Mouse (Mus musculus): ENCODE results near the gene Gfer. TPM values are rescaled to one million over a fixed set of nuclear protein-coding genes. Genes with fewer than 3 reads are reported as not detected.
"Not testable (repeated sequence)": the region's sequence is repeated elsewhere in the genome, so short reads cannot be mapped to it uniquely, and the experiment has no call there.

Gene Gfer
- polyA plus RNA-seq, 1 experiment: 29.8 TPM

DNA sequence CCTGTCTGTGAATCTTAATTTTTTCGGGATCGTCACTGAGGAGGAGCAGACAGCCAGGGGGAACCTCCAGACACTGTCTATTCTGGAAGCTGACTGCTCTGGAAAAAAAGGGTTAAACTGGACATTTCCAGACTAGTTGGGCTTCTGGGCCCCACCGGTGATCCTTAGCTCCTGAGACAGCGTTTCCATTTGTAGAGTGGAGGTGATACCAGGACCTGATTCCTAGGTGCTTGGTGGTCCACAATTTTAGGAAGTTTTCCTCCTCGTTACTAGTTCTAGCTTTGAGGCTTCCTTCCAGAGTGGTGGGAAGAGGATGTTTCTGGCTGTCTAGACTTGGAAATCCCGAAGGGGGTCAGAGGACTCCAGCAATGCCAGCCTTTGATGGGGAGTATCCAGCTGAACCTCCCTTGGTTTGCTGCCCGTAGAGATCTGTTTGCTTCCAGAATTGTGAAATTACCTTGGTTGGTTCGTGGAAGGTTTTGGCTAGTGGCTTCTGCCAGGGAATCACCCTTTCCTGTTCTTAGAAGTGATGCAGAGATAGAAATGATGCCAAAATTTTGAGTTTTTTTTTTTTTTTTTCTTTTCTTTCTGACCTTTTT is 25.6 kb downstream of the Gfer start:
- TF ChIP-seq CTCF (conservative IDR thresholded peaks at IDR 0.05; ENCODE audit: insufficient read depth, insufficient read length, low read depth, low read length): no peak
- no peak for TF ChIP-seq POLR2A (IDR thresholded peaks at IDR 0.05; ENCODE audit: low read depth, low read length)

DNA sequence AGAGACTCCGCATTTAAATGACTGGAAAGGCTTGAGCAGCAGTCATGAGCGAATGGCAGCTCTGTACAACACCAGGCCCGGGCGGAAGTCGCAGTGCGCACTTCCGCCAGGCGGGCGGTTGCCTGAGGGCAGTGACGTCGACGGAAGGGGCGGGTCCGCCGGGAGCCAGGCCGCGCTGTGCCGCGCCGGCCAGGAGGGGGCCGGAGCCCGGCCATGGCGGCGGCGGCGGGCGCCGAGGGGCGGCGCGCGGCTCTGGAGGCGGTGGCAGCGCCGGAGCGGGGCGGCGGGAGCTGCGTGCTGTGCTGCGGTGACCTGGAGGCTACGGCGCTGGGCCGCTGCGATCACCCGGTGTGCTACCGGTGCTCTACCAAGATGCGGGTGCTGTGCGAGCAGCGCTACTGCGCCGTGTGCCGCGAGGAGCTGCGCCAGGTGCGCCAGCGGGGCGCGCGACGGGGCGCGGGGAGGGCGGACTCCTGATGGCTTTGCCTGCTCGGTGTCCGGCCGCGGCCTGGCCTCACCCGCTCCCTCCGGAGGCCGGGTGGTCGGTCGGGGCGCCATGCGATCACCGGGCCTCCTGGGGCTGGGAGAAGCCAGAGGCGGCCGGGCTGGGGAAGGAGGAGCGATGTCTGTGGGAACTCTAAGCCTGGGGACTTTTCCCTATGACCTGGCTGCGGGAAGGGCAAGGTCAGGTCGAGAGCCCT is 26.3 kb downstream of the Gfer start, which contains the start of gene Zfp598:
Gene Zfp598, plus strand, starts transcription at position 143 of the 701 bp plus-strand sequence.
- DNase-seq: peak; percentile 97
- Histone ChIP-seq H3K36me3 (ENCODE audit: control insufficient read depth, insufficient read depth, low read length) (no peaks in the 10 kb centered on the region), H3K27ac (ENCODE audit: insufficient read depth, low read depth, low read length) (peak within 1 kb of the TSS; percentile 48), H3K4me3 (ENCODE audit: insufficient read depth, low read depth, low read length) (peak within 1 kb of the TSS; percentile 95), H3K4me1 (ENCODE audit: control insufficient read depth, insufficient read depth, low read length) (peaks cover 14% of the 10 kb centered on the region), H3K27me3 (replicated peaks; ENCODE audit: control insufficient read depth, insufficient read depth, low read length) (no peaks in the 10 kb centered on the region)
- TF ChIP-seq CTCF (conservative IDR thresholded peaks at IDR 0.05; ENCODE audit: insufficient read depth, insufficient read length, low read depth, low read length): peak; percentile 19; the same call in 1 of the 2 replicates
- peak; percentile 12 for TF ChIP-seq POLR2A (IDR thresholded peaks at IDR 0.05; ENCODE audit: low read depth, low read length)
- WGBS: under 1% methylated on average over 80 of the region's 80 CpGs

More for the DNA sequence above, 25.6 kb downstream of the Gfer start:
- WGBS: 5% methylated on average over 8 of the region's 8 CpGs
- no peaks in the 10 kb centered on the region for H3K36me3 ChIP-seq (ENCODE audit: control insufficient read depth, insufficient read depth, low read length)
- peaks cover 14% of the 10 kb centered on the region for H3K4me1 ChIP-seq (ENCODE audit: control insufficient read depth, insufficient read depth, low read length)
- H3K27ac ChIP-seq (ENCODE audit: insufficient read depth, low read depth, low read length): peak overlapping the region; percentile 48
- H3K4me3 ChIP-seq (ENCODE audit: insufficient read depth, low read depth, low read length): peak overlapping the region; percentile 95
- no peak for DNase-seq
- H3K27me3 ChIP-seq (replicated peaks; ENCODE audit: control insufficient read depth, insufficient read depth, low read length): no peaks in the 10 kb centered on the region

- Histone ChIP-seq H3K4me3 (ENCODE audit: insufficient read depth, low read depth, low read length) (peak overlapping the region; percentile 65), H3K27ac (ENCODE audit: insufficient read depth, low read depth, low read length) (peak overlapping the region; percentile 32; the same call in 1 of the 2 replicates), H3K4me1 (ENCODE audit: control insufficient read depth, insufficient read depth, low read length) (peaks cover 14% of the 10 kb centered on the region)
- not testable (repeated sequence) for H3K27me3 ChIP-seq (replicated peaks; ENCODE audit: control insufficient read depth, insufficient read depth, low read length); DNase-seq; H3K36me3 ChIP-seq (ENCODE audit: control insufficient read depth, insufficient read depth, low read length)
- 9% methylated on average over 15 of the region's 15 CpGs for WGBS
Measured at GRCm38 (mm10) chr17:24669214-24669544, 26.8 kb downstream of the Gfer start.

GRCm38 (mm10) chr17:24667416-24667815 is 28.5 kb downstream of the Gfer start:
- Histone ChIP-seq H3K27ac (ENCODE audit: insufficient read depth, low read depth, low read length) (no peak overlapping the region), H3K4me1 (ENCODE audit: control insufficient read depth, insufficient read depth, low read length) (peaks cover 14% of the 10 kb centered on the region), H3K36me3 (ENCODE audit: control insufficient read depth, insufficient read depth, low read length) (no peaks in the 10 kb centered on the region), H3K27me3 (replicated peaks; ENCODE audit: control insufficient read depth, insufficient read depth, low read length) (no peaks in the 10 kb centered on the region), H3K4me3 (ENCODE audit: insufficient read depth, low read depth, low read length) (no peak overlapping the region)
- TF ChIP-seq CTCF (conservative IDR thresholded peaks at IDR 0.05; ENCODE audit: insufficient read depth, insufficient read length, low read depth, low read length) (peak; percentile 89), POLR2A (IDR thresholded peaks at IDR 0.05; ENCODE audit: low read depth, low read length) (no peak)
- WGBS: 13% methylated on average over 6 of the region's 6 CpGs
- peak; percentile 84 for DNase-seq

DNA sequence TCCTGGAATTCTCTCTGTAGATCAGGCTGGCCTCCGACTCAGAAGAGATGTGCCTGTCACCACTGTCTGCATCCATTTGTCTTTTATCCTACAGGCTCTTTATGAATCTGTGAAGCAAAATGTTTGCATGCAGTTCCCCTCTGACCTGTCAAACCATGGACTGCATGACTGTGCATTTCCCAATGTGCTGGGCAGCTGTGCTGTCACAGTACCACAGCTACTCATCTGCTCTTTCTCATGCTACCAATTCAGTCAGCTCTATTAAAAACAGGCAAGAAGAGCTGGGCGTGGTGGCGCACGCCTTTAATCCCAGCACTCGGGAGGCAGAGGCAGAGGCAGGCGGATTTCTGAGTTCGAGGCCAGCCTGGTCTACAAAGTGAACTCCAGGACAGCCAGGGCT is 28.9 kb downstream of the Gfer start:
- peaks cover 12% of the 10 kb centered on the region for H3K4me1 ChIP-seq (ENCODE audit: control insufficient read depth, insufficient read depth, low read length)
- DNase-seq; H3K4me3 ChIP-seq (ENCODE audit: insufficient read depth, low read depth, low read length); H3K27me3 ChIP-seq (replicated peaks; ENCODE audit: control insufficient read depth, insufficient read depth, low read length); H3K27ac ChIP-seq (ENCODE audit: insufficient read depth, low read depth, low read length); H3K36me3 ChIP-seq (ENCODE audit: control insufficient read depth, insufficient read depth, low read length): not testable (repeated sequence)
- WGBS: 68% methylated on average over 7 of the region's 7 CpGs

DNA sequence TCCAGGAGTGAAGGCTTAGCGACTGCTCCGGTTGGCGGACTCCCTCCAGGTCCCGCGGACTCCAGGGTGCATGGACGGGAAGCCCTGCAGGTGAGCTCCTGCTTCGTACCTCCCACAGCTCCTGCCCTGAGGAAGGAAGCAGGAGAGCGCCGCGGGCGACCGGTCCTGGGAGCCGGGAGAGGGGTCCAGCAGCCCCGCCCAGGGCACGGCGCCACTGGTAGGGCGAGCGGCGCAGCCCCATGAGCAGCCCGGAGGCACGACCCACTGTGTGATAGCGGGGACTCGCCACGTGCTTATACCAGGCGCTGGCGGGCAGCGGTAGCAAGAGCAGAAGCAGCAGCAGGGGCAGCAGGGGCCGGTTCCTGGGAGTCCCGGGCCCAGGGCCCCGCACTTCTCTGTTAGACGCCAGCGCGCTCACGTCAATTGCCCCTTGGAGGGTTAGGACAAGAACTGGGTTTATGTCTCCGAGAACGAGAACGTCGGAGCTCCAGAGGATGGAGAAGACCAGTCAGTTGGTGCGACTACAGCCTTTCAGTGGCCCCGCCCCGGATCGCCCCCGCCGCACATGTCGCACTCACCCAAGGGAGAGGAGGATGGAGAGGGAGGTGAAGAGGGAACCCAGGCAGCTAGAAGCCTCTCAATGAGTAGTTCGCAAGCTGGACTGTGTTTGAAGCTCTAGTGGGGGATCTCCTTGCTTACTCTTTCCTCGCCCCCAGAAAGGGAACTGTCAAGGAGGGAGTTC is 37.8 kb downstream of the Gfer start, which contains the start of gene Npw:
Gene Npw, minus strand, starts transcription at position 441 of the 742 bp plus-strand sequence.
- DNase-seq: no peak
- peaks cover 3% of the 10 kb centered on the region; the same call in 1 of the 2 replicates for H3K4me1 ChIP-seq (ENCODE audit: control insufficient read depth, insufficient read depth, low read length)
- peak within 1 kb of the TSS; percentile 4; the same call in 1 of the 2 replicates for H3K4me3 ChIP-seq (ENCODE audit: insufficient read depth, low read depth, low read length)
- no peaks in the 10 kb centered on the region for H3K36me3 ChIP-seq (ENCODE audit: control insufficient read depth, insufficient read depth, low read length)
- no peaks in the 10 kb centered on the region for H3K27me3 ChIP-seq (replicated peaks; ENCODE audit: control insufficient read depth, insufficient read depth, low read length)
- no peak for TF ChIP-seq CTCF (conservative IDR thresholded peaks at IDR 0.05; ENCODE audit: insufficient read depth, insufficient read length, low read depth, low read length)
- no peak for TF ChIP-seq POLR2A (IDR thresholded peaks at IDR 0.05; ENCODE audit: low read depth, low read length)
- no peak within 1 kb of the TSS for H3K27ac ChIP-seq (ENCODE audit: insufficient read depth, low read depth, low read length)
- WGBS: 5% methylated on average over 47 of the region's 47 CpGs

DNA sequence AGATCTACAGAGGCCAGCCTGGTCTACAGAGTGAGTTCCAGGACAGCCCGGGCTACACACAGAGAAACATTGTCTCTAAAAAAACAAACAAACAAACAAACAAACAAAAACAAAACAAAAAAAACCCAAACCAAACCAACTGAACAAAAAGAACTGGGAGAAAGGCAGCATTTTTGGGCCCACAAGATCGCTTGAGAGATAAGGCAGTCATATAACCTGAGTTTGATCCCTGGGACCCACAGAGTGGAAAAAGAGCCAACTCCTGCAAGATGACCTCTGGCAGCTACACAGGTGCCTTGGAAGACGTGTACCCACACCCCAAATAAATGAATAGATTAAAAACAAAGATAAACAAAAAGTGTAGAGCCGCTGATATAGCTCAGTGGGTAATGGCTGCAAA is 41.0 kb downstream of the Gfer start:
- no peak for TF ChIP-seq POLR2A (IDR thresholded peaks at IDR 0.05; ENCODE audit: low read depth, low read length)
- no peak for TF ChIP-seq CTCF (conservative IDR thresholded peaks at IDR 0.05; ENCODE audit: insufficient read depth, insufficient read length, low read depth, low read length)
- Histone ChIP-seq H3K27ac (ENCODE audit: insufficient read depth, low read depth, low read length) (no peak overlapping the region), H3K36me3 (ENCODE audit: control insufficient read depth, insufficient read depth, low read length) (no peaks in the 10 kb centered on the region), H3K4me1 (ENCODE audit: control insufficient read depth, insufficient read depth, low read length) (peaks cover 8% of the 10 kb centered on the region; the same call in 1 of the 2 replicates), H3K27me3 (replicated peaks; ENCODE audit: control insufficient read depth, insufficient read depth, low read length) (no peaks in the 10 kb centered on the region), H3K4me3 (ENCODE audit: insufficient read depth, low read depth, low read length) (no peak overlapping the region)
- 81% methylated on average over 4 of the region's 4 CpGs for WGBS
- DNase-seq: no peak
